Mouse (Mus musculus): ENCODE data around the gene Wdr90. TPM values are rescaled to one million over a fixed set of nuclear protein-coding genes. Genes with fewer than 3 reads are reported as not detected.

Gene Wdr90
- total RNA-seq, 2 experiments from 2014 or later: 20.1 to 21.7 TPM

DNA sequence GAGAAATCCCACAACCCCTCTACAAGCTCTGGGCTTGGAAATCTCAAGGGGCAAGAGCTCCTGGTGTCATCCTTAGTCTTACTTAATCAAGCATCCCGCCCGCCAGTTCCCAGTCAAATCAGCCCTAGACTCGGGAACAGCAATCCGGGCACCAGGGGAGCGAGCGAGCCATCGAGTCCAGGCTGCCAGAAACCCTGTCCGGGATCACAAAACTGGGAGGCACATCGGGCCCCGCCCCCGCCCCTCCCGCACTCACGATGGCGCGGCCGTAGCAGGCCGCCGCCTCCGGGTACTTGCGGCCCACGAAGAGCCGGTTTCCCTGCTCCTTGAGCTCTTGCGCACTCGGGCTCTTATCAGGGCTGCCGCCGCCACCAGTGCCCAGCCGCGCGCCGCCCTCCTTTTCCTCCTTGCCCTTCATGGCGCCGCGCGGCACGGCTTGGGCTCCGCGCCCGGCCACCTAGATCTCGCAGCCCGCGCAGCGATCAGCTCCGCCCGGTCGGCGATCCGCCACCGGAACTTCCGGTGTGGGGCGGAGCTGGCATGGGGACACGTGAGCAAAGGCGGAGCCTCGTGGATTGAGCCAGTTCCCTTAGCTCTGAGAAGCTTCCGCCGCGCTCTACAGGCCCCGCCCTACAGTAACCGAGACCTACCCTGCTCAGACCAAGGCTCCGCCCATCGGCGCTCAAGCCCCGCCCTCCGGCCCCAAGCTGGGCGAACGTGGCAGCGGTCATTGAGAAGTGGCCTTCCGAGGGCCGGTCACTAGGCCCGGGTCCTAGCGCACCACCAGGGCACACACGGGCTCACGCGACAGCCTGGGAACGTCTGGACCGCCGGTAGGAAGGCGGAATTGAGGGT is 28.6 kb downstream of the Wdr90 start:
- peak; percentile 96 to 99 for DNase-seq (ENCODE audit: low spot score in 2 of 2)

DNA sequence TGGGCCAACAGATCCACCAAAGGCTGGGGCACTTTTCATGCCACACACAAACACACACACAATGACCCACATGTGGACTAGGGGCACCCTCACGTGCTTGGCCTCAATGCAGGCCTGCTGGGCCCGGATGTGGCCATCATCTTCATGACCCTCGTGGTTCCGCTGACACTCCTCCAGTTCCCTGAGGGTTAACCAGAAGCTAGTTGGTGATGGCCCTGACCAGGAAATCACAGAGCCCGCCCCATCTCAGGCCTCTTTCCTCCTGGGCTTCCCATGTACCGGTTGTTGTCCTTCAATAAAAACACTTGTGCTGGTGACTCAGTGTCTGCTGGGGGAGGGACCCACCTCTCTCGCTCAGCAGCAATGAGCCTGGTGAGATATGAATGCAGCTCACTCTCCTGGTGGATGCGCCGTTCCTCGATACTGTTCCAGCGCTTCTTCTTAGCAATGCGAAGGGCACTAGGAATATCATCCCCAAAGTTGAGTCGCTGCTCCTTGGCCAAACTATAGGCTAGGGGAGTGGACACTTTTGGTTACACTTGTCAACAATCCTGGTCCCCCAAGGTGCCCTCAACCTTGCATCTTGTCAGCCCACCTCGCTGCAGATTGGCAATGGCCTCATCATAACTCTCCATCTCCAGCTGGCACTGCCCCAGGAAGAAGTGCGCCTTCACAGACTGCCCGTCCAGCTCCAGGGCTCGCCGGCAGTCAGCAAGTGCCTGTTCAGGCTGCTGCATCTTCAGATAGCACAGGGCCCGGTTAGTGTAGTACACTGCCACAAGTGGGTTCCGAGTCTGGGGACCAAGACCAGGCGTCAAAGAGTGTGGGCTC is 29.6 kb downstream of the Wdr90 start:
- DNase-seq (ENCODE audit: low spot score in 2 of 2): no peak

DNA sequence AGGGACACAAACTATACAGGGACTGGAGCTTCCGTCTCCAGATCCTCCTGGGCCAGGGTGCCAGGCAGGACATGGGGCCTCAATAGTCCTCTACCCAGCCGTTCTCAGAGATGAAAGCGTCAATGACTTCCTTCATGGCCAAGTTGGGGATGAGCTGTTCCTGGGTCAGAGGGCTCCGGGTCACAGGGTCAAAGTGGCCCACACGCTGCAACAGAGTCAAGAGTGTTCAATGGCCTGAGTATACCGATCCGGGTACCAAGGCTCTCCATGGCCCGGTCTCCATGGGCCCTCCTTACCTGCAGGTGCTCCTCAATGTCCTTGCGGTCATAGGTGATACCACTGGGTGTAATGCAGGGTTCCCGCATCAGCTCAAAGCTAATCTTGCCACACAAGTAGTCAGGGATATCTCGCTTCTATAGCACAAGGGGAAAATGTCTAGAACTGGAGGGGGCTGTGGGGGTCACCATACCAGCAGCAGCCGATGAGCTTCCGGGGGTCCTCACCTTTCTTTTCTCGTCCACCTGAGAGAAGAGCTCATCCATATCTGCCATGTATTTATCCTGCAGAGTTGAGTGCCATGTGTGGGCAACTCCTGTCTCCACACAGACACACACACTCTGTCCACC is 30.4 kb downstream of the Wdr90 start:
- DNase-seq (ENCODE audit: low spot score in 2 of 2): no peak

DNA sequence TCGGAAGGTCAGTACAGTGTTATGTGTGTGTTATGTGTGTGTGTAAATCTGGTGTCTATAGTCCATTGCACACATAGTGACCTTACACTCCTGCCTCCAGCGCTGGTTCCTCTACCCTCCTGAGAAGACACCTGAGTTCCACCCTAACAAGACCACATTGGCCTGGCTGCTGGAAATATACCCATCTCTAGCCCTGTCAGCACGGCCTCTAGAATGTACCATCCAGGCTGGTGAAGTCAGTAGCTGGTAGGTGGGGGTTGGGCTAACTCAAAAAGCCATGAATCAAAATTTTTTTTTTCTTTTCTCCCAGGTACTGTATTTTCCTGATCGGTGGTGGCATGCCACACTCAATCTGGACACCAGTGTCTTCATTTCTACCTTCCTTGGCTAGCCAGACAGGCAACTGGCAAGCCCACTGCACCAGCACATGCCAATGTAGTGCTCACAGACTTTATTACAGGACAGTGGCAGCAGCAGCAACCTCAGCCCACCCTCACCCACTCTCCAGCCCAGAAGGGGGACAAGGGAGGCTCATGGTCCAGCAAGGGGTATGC is 31.0 kb downstream of the Wdr90 start:
- DNase-seq (ENCODE audit: low spot score in 2 of 2): no peak

DNA sequence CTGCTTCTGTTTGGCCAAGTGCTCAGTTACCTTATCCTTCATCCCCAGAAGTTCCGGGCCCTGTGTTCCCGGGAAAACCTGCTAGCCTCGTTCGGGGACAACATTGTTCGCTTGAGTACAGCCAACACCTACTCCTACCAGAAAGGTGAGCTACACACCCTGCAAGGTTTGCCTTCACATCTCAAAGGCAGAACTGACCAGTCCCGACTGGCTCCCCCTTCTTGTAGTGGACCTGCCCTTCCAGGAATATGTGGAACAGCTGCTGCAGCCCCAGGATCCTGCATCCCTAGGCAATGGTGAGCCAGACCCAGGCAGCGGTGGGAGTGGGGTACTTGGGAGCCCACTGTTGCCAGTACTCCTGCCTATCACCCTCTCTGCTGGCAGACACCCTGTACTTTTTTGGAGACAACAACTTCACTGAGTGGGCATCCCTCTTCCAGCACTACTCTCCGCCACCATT is 31.7 kb downstream of the Wdr90 start:
- DNase-seq (ENCODE audit: low spot score in 2 of 2): no peak

DNA sequence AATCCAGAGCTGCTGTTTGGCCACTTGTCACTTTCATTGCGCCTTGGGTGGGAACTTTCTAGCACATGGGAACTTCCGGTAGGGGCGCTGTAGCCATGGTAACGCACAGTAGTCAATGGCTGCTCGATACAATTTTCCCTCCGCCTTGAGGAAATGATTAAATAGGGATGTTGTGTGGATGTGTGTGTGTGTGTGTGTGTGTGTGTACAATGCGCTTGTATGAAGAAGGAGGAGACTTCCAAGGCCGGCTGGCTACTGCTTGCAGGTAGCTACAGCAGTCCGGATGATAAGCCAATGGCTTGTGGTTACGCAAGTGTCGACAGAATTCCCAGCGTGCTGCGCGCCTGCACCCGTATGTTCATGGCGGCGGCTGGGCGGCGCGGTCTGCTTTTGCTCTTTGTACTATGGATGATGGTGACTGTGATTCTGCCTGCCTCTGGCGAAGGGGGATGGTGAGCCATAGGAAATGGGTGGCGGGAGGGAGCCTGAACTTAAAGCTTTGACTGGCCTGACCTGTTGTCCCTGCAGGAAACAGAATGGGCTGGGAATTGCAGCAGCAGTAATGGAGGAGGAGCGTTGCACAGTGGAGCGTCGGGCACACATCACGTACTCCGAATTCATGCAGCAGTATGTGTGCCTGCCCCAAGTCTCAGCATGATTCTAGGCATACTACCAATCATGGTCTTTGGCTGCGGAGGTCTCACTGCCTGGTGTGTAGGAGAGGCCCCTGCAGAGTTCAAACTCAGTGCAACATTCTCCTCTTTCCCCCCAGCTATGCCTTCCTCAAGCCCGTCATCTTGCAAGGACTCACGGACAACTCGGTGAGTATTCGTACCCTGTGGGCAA is 32.4 kb downstream of the Wdr90 start, which contains the start of gene Jmjd8:
Gene Jmjd8 (plus strand): TSS at position 156 of the 846 bp plus-strand sequence.
- DNase-seq (ENCODE audit: low spot score in 2 of 2): peak; percentile 73 to 92

DNA sequence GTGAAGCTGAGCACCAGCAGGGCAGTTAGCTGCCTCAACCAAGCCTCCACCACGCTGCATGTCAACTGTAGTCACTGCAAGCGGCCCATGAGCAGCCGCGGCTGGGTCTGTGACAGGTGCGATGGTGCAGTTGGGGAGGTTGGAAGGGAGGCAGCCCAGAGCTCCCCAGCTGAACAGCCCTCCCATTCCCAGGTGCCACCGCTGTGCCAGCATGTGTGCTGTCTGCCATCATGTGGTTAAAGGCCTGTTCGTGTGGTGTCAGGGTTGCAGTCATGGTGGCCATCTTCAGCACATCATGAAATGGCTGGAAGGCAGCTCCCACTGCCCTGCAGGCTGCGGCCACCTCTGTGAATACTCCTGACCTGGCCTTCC is 33.1 kb downstream of the Wdr90 start:
- no peak for DNase-seq (ENCODE audit: low spot score in 2 of 2)

DNA sequence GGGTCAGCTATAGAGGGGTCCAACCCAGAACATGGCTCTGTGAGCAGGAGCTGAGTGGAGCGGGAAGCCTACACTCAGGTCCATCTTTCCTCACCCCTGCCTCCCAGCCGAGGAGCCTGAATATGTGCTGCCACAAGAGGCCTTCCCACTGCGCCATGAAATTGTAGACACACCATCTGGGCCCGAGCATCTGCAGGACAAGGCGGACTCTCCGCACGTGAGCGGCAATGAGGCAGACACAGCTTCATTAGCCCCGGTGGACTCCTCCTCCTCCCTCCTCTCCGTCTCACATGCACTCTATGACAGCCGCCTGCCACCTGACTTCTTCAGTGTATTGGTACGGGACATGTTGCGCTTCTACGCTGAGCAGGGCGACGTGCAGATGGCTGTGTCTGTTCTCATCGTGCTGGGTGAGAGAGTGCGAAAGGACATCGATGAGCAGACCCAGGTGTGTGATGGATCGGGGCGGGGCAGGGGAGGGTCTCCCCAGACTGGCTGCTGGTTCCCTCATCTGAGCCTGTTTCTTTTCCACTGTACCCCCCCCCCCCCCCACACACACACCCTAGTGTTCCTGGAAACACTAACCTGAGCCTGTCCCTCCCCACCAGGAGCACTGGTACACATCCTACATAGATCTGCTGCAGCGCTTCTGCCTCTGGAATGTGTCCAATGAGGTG is 33.6 kb downstream of the Wdr90 start:
- DNase-seq (ENCODE audit: low spot score in 2 of 2): no peak

DNA sequence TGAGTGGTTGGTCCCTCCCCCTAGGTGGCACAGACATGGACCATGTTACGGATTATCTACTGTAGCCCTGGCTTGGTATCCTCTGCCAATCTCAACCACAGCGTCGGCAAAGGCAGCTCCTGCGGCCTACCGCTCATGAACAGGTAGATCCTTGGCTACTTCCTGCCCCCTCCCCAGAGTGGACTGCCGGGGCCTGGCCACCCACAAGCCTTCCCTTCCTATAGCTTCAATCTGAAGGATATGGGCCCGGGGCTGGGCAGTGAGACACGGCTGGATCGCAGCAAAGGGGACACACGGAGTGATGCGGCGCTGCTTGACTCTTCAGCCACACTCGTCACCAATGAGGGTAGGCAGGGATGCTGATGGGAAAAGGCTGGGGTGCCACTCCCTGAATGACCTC is 34.3 kb downstream of the Wdr90 start:
- no peak for DNase-seq (ENCODE audit: low spot score in 2 of 2)

DNA sequence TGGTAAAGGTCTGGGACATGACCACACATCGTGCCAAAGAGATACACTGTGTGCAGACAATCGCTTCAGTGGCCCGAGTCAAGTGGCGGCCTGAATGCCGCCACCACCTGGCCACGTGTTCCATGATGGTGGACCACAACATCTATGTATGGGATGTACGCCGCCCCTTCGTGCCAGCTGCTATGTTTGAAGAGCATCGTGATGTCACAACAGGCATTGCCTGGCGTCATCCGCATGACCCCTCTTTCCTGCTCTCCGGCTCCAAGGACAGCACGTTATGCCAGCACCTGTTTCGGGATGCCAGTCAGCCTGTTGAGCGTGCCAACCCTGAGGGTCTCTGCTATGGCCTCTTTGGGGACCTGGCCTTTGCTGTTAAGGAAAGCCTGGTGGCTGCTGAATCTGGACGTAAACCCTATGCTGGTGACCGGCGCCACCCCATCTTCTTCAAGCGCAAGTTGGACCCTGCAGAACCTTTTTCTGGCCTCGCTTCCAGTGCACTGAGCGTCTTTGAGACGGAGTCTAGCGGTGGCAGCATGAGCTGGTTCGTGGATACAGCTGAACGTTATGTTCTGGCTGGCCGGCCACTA is 35.2 kb downstream of the Wdr90 start:
- no peak for DNase-seq (ENCODE audit: low spot score in 2 of 2)

DNA sequence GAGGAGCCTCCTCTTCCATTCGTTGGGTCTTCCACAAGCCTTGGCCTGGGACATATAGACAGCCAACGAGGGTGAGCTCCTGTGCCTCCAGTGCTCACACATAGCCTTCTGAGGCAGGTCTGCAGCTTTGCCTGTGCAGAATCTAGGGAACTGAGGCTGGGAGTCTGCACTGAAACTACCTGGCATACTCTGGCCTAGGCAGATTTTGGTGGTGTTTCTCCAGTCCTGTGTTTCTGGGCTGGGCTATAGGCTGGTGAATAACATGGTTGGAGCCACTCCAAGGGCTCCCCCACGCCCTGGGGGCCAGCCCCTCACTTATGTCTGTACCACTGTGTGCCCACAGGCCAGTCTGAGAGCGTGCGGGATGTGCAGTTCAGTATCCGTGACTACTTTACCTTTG is 36.0 kb downstream of the Wdr90 start:
- DNase-seq (ENCODE audit: low spot score in 2 of 2): no peak

DNA sequence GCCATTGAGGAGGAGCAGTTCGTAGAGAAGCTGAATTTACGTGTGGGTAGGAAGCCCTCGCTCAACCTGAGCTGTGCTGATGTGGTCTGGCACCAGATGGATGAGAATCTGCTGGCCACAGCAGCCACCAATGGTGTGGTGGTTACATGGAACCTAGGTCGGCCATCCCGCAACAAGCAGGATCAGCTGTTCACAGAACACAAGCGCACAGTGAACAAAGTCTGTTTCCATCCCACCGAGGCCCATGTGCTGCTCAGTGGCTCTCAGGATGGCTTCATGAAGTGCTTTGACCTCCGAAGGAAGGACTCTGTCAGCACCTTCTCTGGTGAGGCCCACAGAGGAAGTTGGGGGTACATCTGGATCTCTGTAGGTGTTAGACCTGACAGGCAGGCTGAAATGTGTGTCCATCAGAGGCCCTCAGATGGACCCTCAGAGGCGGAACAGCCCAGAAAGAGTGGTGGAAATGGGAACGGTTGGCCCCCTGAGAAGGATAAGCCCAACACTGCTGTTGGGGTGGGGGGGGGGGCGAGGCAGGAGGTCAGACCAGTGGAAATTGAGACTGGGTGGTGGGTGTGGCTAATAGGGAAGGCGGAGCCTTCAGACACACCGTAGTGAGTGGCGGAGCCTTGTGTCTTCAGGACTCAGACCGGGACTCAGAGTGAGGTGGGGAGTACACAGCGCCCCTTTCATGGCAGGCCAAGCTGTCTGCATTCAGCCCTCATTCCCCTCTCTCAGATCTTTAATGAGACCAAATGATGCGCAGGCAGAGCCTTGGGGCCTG is 36.7 kb downstream of the Wdr90 start:
- DNase-seq (ENCODE audit: low spot score in 2 of 2): no peak

DNA sequence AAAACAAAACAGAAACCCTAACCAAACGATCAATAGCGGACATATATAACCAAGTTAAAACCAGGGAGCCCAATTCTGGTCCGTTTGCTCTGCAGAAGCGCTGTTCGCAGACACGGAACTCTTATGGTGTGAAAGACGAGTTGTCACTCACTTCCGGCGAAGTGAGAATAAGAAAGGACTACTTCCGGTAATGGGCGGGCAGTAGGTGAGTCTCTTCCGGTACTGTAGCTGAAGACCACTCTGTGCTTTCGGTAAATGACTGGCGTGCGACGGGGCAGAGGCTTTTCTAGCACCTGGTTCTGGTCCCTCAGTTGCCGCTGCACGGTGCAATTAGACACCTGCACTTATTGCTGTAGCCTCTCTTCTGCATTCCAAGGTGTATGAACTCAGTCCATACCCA is 37.8 kb downstream of the Wdr90 start, which contains the start of gene Wdr24:
Gene Wdr24 (plus strand): TSS at position 176 of the 400 bp plus-strand sequence.
- DNase-seq (ENCODE audit: low spot score in 2 of 2): peak; percentile 75 to 91

DNA sequence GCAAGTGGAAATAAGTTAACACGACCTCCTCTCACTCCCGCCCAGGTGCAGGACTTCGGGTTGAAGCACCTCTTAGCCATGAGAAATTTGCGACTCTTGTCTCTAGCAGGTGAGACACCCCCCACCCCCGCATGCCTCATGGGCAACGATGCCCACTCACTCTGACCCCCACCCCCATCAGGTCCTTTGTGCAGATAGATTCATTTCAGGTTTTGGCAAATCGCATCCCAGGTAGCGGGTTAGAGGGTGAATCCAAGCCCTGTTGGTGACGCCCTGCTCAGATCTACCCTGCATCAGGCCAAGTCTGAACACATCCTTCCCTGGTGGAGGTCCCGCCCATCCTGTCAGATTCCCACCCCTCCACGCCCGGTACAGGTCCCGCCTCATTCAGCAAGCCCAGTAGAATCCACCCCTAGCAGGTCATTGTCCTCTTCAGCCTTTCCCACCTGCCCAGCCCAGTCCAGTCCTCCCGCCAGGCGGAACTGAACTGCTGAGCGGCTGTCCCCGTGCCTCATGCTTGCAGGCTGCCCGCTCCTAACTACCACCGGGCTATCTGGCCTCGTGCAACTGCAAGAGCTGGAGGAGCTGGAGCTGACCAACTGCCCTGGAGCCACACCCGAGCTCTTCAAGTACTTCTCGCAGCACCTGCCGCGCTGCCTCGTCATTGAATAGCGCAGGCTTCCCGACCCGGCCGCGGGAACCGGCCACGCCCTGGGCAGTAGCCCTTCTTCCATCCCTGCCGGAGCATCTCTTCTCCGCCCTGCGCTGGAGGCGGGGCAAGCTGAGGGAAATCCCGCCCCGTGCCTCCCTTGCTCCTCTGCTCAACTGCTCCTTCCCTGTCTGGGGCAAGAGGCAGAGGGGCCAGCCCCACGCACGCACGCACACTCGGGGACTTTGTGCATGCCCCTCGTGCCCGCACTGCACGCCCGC is 42.2 kb downstream of the Wdr90 start:
- no peak for DNase-seq (ENCODE audit: low spot score in 2 of 2)

DNA sequence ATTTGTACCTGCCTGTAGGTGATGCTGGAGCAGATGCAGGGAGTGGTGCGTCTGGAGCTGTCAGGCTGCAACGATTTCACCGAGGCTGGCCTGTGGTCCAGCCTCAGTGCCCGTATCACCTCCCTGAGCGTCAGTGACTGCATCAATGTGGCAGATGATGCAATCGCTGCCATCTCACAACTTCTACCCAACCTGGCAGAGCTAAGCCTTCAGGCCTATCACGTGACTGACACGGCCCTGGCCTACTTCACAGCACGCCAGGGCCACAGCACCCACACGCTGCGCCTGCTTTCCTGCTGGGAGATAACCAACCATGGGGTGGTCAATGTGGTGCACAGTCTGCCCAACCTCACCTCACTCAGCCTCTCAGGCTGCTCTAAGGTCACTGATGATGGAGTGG is 43.6 kb downstream of the Wdr90 start:
- no peak for DNase-seq (ENCODE audit: low spot score in 2 of 2)

DNA sequence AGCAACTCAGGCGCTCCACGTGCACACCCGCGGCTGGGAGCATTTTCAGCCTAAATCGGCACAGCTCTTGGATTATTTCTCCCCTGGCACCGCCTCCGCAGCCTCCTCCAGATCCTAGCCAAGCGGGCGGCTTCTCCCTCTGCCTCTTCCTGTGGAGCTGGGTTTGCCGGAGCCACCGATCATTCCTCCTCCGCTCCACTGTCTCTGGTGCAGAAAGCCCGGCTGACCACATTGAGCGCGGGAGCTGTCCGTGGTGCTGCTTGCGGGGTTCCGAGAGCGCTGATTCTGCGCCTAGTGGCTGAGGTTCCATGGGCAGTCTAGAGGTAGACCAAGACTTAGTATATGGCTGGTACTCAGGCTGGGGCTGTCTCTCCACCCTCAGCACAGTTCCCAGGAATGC is 47.8 kb downstream of the Wdr90 start:
- DNase-seq (ENCODE audit: low spot score in 2 of 2): peak; percentile 86 to 88

DNA sequence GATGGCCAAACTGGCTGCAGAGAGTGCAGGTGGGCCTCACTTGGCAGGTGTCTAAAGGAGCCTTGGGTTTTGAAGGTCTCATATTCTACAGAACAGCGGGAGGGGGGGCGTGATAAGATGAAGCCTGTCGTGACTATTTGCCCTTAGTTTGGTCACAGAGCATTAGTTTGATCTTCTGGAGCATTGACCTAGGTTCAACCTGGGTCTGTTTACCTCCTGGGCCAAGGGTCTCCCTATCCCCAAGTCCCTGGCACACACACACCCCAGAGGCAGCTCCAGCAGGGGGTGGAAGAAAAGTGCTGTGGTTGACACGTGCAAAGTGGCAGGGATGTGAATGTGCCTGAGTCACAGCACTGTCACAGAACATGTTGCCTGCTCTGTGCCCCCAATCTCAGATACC is 50.4 kb downstream of the Wdr90 start:
- DNase-seq (ENCODE audit: low spot score in 2 of 2): no peak
